Mouse (Mus musculus): ENCODE measurements around the gene Hhatl.

Gene Hhatl

GRCm38 (mm10) chr9:121759091-121760081, 32.9 kb downstream of the Hhatl start, which contains the start of gene Zfp651:
TSS of gene Zfp651 (plus strand) at chr9:121759330.
- peak; percentile 33 for DNase-seq (ENCODE audit: low read depth)

- peak; percentile 17 for DNase-seq (ENCODE audit: low read depth)
Measured at GRCm38 (mm10) chr9:121757835-121758814, 34.2 kb downstream of the Hhatl start.

- peak; percentile 54 for DNase-seq (ENCODE audit: low read depth)
Measured at GRCm38 (mm10) chr9:121757432-121757831, 34.9 kb downstream of the Hhatl start.

- DNase-seq (ENCODE audit: low read depth) = no peak
Measured at GRCm38 (mm10) chr9:121756785-121757184, 35.5 kb downstream of the Hhatl start.

GRCm38 (mm10) chr9:121754624-121755023, 37.7 kb downstream of the Hhatl start:
- DNase-seq (ENCODE audit: low read depth) = no peak

- no peak for DNase-seq (ENCODE audit: low read depth)
Measured at GRCm38 (mm10) chr9:121752774-121753173, 39.5 kb downstream of the Hhatl start.

GRCm38 (mm10) chr9:121744051-121744450, 48.3 kb downstream of the Hhatl start:
- no peak for DNase-seq (ENCODE audit: low read depth)

- DNase-seq (ENCODE audit: low read depth) = no peak
Measured at GRCm38 (mm10) chr9:121741168-121741567, 51.1 kb downstream of the Hhatl start.

GRCm38 (mm10) chr9:121740490-121740889, 51.8 kb downstream of the Hhatl start:
- DNase-seq (ENCODE audit: low read depth) = no peak
